8 mouse cellular contexts compared by ENCODE assay signal in the genomic region with DNA sequence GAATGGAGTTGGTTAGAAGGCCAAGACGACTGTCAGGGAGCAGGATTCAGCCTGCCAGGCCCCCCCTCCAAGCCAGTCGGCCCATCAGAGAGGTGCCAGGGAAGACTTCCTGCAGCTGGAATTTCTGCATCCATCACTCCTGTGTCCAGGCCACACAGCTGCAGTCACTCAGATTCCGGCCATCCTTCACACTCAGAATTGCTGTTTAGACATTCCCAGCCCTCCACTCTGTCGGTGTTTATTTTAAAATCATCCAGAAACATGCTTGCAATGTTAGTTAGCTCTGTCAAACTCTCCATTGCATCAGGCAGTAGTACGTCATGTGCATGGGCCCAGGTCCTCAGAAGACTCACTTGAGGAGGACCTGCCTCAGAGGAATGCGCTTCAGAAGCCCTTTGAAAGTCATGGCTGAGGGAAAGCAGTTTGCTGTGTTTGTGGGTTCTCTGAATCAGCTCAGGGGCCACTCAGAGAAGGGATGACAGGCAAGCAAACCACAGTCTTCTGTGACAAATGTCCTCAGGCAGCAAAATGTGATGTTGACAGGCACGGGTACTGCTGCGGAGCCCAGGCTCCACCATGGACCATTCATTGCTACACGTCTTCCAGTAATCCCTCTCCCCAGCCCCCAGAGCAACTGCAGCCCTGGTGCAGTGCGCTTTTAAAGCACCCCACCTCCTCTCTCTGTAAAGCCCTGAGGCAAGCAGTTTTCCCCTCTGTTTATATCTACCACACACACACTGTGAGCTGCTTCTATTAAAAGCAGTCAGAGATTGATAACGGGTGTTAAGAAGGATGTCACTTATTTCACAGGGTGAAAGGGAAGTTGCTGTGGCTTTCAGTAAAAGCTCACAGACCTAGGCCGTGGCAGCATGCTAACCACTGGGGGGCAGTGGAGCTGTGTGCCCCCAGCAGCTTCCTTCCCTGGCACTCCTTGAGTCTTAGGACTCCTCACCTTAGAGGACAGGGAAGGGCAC.
DNase-seq lines count a peak whose midpoint lies in the region; ATAC-seq and TF ChIP-seq lines count a peak whose summit lies in the region.

No protein-coding gene starts in this region.

- TF ChIP-seq CTCF in liver, embryonic 14.5 days (IDR thresholded peaks at IDR 0.05; ENCODE audit: low read depth), result peak; percentile 78

- no peak overlapping the region for H3K4me3 ChIP-seq in embryonic facial prominence, embryonic 13.5 days
- no peak overlapping the region for H3K4me3 ChIP-seq in hindbrain, embryonic 16.5 days (ENCODE audit: low read length)
- no peak overlapping the region for H3K4me3 ChIP-seq in liver, embryonic 14.5 days (ENCODE audit: insufficient read depth in 1 of 2, low read depth in 2 of 2, low read length in 2 of 2)

- WGBS in embryonic facial prominence, embryonic 13.5 days, result 34% methylated on average over 12 of the region's 12 CpGs
- 59% methylated on average over 12 of the region's 12 CpGs for WGBS in hindbrain, embryonic 16.5 days
- WGBS in liver, embryonic 14.5 days (ENCODE audit: insufficient replicate concordance), result 25% methylated on average over 12 of the region's 12 CpGs

- no peak overlapping the region for H3K9ac ChIP-seq in embryonic facial prominence, embryonic 13.5 days
- no peak overlapping the region for H3K9ac ChIP-seq in hindbrain, embryonic 16.5 days (ENCODE audit: low read depth, low read length)
- H3K9ac ChIP-seq in liver, embryonic 14.5 days (replicated peaks), result no peak overlapping the region

- no peaks in the 10 kb centered on the region for H3K36me3 ChIP-seq in embryonic facial prominence, embryonic 13.5 days
- H3K36me3 ChIP-seq in hindbrain, embryonic 16.5 days (ENCODE audit: control insufficient read depth, insufficient read depth, low read length), result no peaks in the 10 kb centered on the region
- H3K36me3 ChIP-seq in liver, embryonic 14.5 days (replicated peaks; ENCODE audit: control insufficient read depth, insufficient read depth, low read depth), result no peaks in the 10 kb centered on the region

- no peak for ATAC-seq in embryonic facial prominence, embryonic 13.5 days (ENCODE audit: insufficient number of reproducible peaks, insufficient read depth, low FRiP score, low TSS enrichment, low read depth)
- peak; percentile 74 for ATAC-seq in hindbrain, embryonic 16.5 days
- ATAC-seq in liver, embryonic 14.5 days (ENCODE audit: insufficient read depth), result peak; percentile 56
- ATAC-seq in neutrophil, adult 5-6 weeks (ENCODE audit: extremely low read depth, insufficient number of reproducible peaks, low FRiP score, poor library complexity, severe bottlenecking), result peak; percentile 33; the same call in 1 of the 2 replicates

- no peak overlapping the region for H3K4me2 ChIP-seq in embryonic facial prominence, embryonic 13.5 days
- H3K4me2 ChIP-seq in hindbrain, embryonic 16.5 days (ENCODE audit: low read length), result no peak overlapping the region
- no peak overlapping the region for H3K4me2 ChIP-seq in liver, embryonic 14.5 days (ENCODE audit: low read depth)

- H3K9me3 ChIP-seq in embryonic facial prominence, embryonic 13.5 days, result no peaks in the 10 kb centered on the region
- H3K9me3 ChIP-seq in hindbrain, embryonic 16.5 days (ENCODE audit: control insufficient read depth, low read length), result no peaks in the 10 kb centered on the region
- no peaks in the 10 kb centered on the region for H3K9me3 ChIP-seq in liver, embryonic 14.5 days (ENCODE audit: control insufficient read depth, low read length)

- no peak for TF ChIP-seq EP300 in liver, embryonic 14.5 days (IDR thresholded peaks at IDR 0.05; ENCODE audit: low read depth)

- H3K4me1 ChIP-seq in embryonic facial prominence, embryonic 13.5 days, result peaks cover 34% of the 10 kb centered on the region
- peaks cover 9% of the 10 kb centered on the region for H3K4me1 ChIP-seq in hindbrain, embryonic 16.5 days (ENCODE audit: control insufficient read depth, insufficient read depth, low read depth, low read length)
- peaks cover 0 to 13% of the 10 kb centered on the region in 2 experiments; a peak in 1 of 4 replicates for H3K4me1 ChIP-seq in liver, embryonic 14.5 days (replicated peaks; ENCODE audit: control insufficient read depth in 2 of 2, insufficient read depth in 2 of 2, low read length in 1 of 2)

- 0 out of 2 replicates have a peak overlapping the region, but pooled peaks have one; percentile 48 for H3K27ac ChIP-seq in embryonic facial prominence, embryonic 13.5 days
- H3K27ac ChIP-seq in hindbrain, embryonic 16.5 days (ENCODE audit: low read depth, low read length), result peak overlapping the region; percentile 20; the same call in 1 of the 2 replicates
- H3K27ac ChIP-seq in liver, embryonic 14.5 days, result no peak overlapping the region

- H3K27me3 ChIP-seq in embryonic facial prominence, embryonic 13.5 days, result no peaks in the 10 kb centered on the region
- no peaks in the 10 kb centered on the region for H3K27me3 ChIP-seq in hindbrain, embryonic 16.5 days (replicated peaks; ENCODE audit: control insufficient read depth, insufficient read depth, low read length)
- no peaks in the 10 kb centered on the region for H3K27me3 ChIP-seq in liver, embryonic 14.5 days (ENCODE audit: control insufficient read depth, insufficient read depth, low read length)

- peak; percentile 31 for DNase-seq in gastrocnemius, postnatal 25 days
- DNase-seq in gastrocnemius, adult 18-20 months (ENCODE audit: low spot score), result no peak
- peak; percentile 56 to 67 for DNase-seq in CD8-positive naive resting alpha-beta T cell, adult 2 months (ENCODE audit: low read depth in 2 of 2, low spot score in 2 of 2)
- DNase-seq in liver, embryonic 14.5 days (ENCODE audit: low read depth in 3 of 3, low spot score in 3 of 3), result no peak
- DNase-seq in ovary, postnatal 10 days (ENCODE audit: low spot score), result no peak

Comparison
In these comparisons a context has a peak if more than half of its experiments do, and no peak if none do; other contexts are left out.
1. DNase-seq: peak in gastrocnemius, postnatal 25 days (single experiment) and CD8-positive naive resting alpha-beta T cell, adult 2 months (2 of 2); none in gastrocnemius, adult 18-20 months (single experiment), liver, embryonic 14.5 days (0 of 3) and ovary, postnatal 10 days (single experiment).